Mouse (Mus musculus): ENCODE measurements around the gene Ier3. TPM values are rescaled to one million over a fixed set of nuclear protein-coding genes. Genes with fewer than 3 reads are reported as not detected.

The Ier3 gene
- polyA plus RNA-seq, 1 experiment from 2014 or later = 27.3 TPM

DNA sequence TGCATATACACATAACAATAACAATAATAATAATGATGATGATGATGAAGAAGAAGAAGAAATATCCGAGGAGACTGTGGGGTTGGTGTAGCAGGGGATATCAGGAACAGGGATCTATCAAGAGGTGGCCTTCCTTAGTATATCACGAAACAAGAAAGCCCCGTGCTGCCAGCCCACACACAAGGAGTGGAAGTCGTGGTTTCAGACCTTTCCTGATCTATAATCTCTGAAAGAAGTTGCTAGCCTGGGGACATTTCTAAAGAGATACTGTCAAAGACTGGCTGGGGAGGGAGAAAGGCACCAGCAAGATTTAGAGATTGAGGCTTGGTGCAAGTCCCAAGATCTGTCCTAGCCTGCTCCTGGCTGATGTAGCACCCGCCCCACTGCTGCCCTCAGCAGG is 24.6 kb upstream of the Ier3 start:
- H3K4me2 ChIP-seq (ENCODE audit: low read length) = no peak overlapping the region
- H3K9ac ChIP-seq (ENCODE audit: low read length) = no peak overlapping the region
- H3K36me3 ChIP-seq (ENCODE audit: control insufficient read depth, insufficient read depth, low read length) = no peaks in the 10 kb centered on the region
- H3K27me3 ChIP-seq (ENCODE audit: control insufficient read depth, insufficient read depth, low read length) = no peaks in the 10 kb centered on the region
- WGBS = 62% methylated on average over 5 of the region's 5 CpGs
- ATAC-seq (ENCODE audit: insufficient number of reproducible peaks, insufficient read depth, low FRiP score, low read depth) = no peak
- H3K4me1 ChIP-seq (ENCODE audit: control insufficient read depth in 2 of 2, insufficient read depth in 2 of 2, low read length in 2 of 2) = no peaks in the 10 kb centered on the region
- H3K4me3 ChIP-seq (ENCODE audit: control insufficient read depth in 1 of 2, insufficient read depth in 1 of 2, low read depth in 1 of 2, low read length in 2 of 2) = no peak overlapping the region
- no peak overlapping the region for H3K27ac ChIP-seq (replicated peaks in 1 of 2; ENCODE audit: control insufficient read depth in 1 of 2, insufficient read depth in 1 of 2, low read depth in 2 of 2, low read length in 2 of 2)
- 0 out of 2 replicates have a peak, but pooled peaks cover 4% of the 10 kb centered on the region for H3K9me3 ChIP-seq (ENCODE audit: control insufficient read depth, low read length)

DNA sequence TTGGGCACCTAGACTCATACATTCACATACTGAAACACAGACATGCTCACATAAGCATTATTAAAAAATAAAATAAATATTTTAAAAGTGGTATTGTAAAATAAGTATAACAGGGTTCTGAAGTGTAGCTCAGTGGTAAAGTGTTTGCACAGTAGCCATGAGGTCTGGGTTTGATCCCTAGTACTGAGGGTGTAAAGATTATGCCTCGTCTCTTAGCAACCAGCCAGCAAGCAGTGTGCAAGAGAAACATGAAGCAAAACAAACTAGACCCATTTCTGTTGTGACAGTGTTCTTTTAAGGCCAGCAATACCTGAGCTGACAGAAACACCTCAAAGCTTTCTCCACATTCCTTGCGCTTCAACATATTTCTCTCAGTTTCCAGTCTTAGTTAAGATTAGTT is 20.6 kb upstream of the Ier3 start:
- no peak overlapping the region for H3K4me2 ChIP-seq (ENCODE audit: low read length)
- no peak overlapping the region for H3K4me3 ChIP-seq (ENCODE audit: control insufficient read depth in 1 of 2, insufficient read depth in 1 of 2, low read depth in 1 of 2, low read length in 2 of 2)
- 0 out of 2 replicates have a peak, but pooled peaks cover 4% of the 10 kb centered on the region for H3K9me3 ChIP-seq (ENCODE audit: control insufficient read depth, low read length)
- ATAC-seq (ENCODE audit: insufficient number of reproducible peaks, insufficient read depth, low FRiP score, low read depth) = no peak
- no peak overlapping the region for H3K9ac ChIP-seq (ENCODE audit: low read length)
- 82% methylated on average over 2 of the region's 2 CpGs for WGBS
- no peaks in the 10 kb centered on the region for H3K27me3 ChIP-seq (ENCODE audit: control insufficient read depth, insufficient read depth, low read length)
- H3K36me3 ChIP-seq (ENCODE audit: control insufficient read depth, insufficient read depth, low read length) = no peaks in the 10 kb centered on the region
- no peak overlapping the region for H3K27ac ChIP-seq (replicated peaks in 1 of 2; ENCODE audit: control insufficient read depth in 1 of 2, insufficient read depth in 1 of 2, low read depth in 2 of 2, low read length in 2 of 2)
- peaks cover 4 to 12% of the 10 kb centered on the region in 2 experiments; a peak in 3 of 4 replicates for H3K4me1 ChIP-seq (ENCODE audit: control insufficient read depth in 2 of 2, insufficient read depth in 2 of 2, low read length in 2 of 2)

DNA sequence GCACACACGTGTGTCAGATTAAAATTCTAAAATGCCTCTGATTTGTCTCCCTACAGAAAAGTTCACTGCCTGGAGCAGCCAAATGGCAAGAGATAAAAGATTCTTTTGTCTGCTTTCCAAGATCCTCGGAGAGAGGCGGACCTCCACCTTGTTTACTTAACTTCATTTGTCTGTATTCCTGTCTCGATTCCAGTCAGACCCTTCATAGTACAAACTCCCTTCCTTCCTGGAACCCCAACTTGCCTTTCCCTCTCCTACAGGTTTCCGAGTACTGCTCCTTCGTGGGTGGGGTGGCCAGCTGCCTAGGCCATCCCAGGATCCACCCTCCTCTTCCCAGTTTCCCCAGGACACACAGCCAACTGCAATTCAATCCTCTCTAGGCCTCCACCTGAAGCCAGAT is 18.5 kb upstream of the Ier3 start:
- H3K9me3 ChIP-seq (ENCODE audit: control insufficient read depth, low read length) = 0 out of 2 replicates have a peak, but pooled peaks cover 4% of the 10 kb centered on the region
- ATAC-seq (ENCODE audit: insufficient number of reproducible peaks, insufficient read depth, low FRiP score, low read depth) = no peak
- H3K36me3 ChIP-seq (ENCODE audit: control insufficient read depth, insufficient read depth, low read length) = no peaks in the 10 kb centered on the region
- H3K9ac ChIP-seq (ENCODE audit: low read length) = no peak overlapping the region
- no peak overlapping the region for H3K27ac ChIP-seq (replicated peaks in 1 of 2; ENCODE audit: control insufficient read depth in 1 of 2, insufficient read depth in 1 of 2, low read depth in 2 of 2, low read length in 2 of 2)
- H3K27me3 ChIP-seq (ENCODE audit: control insufficient read depth, insufficient read depth, low read length) = no peaks in the 10 kb centered on the region
- H3K4me3 ChIP-seq (ENCODE audit: control insufficient read depth in 1 of 2, insufficient read depth in 1 of 2, low read depth in 1 of 2, low read length in 2 of 2) = no peak overlapping the region
- WGBS = 58% methylated on average over 6 of the region's 6 CpGs
- no peak overlapping the region for H3K4me2 ChIP-seq (ENCODE audit: low read length)
- H3K4me1 ChIP-seq (ENCODE audit: control insufficient read depth in 2 of 2, insufficient read depth in 2 of 2, low read length in 2 of 2) = peaks cover 4 to 12% of the 10 kb centered on the region in 2 experiments; a peak in 3 of 4 replicates

GRCm38 (mm10) chr17:35803858-35804399 is 17.6 kb upstream of the Ier3 start:
- Histone ChIP-seq H3K4me2 (ENCODE audit: low read length) (no peak overlapping the region), H3K27ac (replicated peaks in 1 of 2; ENCODE audit: control insufficient read depth in 1 of 2, insufficient read depth in 1 of 2, low read depth in 2 of 2, low read length in 2 of 2) (peak overlapping the region; percentile 38 to 68), H3K9ac (ENCODE audit: low read length) (no peak overlapping the region), H3K4me3 (ENCODE audit: control insufficient read depth in 1 of 2, insufficient read depth in 1 of 2, low read depth in 1 of 2, low read length in 2 of 2) (no peak overlapping the region), H3K27me3 (ENCODE audit: control insufficient read depth, insufficient read depth, low read length) (no peaks in the 10 kb centered on the region), H3K4me1 (ENCODE audit: control insufficient read depth in 2 of 2, insufficient read depth in 2 of 2, low read length in 2 of 2) (peaks cover 4 to 12% of the 10 kb centered on the region in 2 experiments; a peak in 3 of 4 replicates), H3K9me3 (ENCODE audit: control insufficient read depth, low read length) (no peaks in the 10 kb centered on the region), H3K36me3 (ENCODE audit: control insufficient read depth, insufficient read depth, low read length) (no peaks in the 10 kb centered on the region)
- ATAC-seq (ENCODE audit: insufficient number of reproducible peaks, insufficient read depth, low FRiP score, low read depth) = no peak
- WGBS = 27% methylated on average over 4 of the region's 4 CpGs

- H3K4me2 ChIP-seq (ENCODE audit: low read length) = no peak overlapping the region
- H3K4me1 ChIP-seq (ENCODE audit: control insufficient read depth in 2 of 2, insufficient read depth in 2 of 2, low read length in 2 of 2) = peaks cover 22 to 40% of the 10 kb centered on the region in 2 experiments
- ATAC-seq (ENCODE audit: insufficient number of reproducible peaks, insufficient read depth, low FRiP score, low read depth) = no peak
- H3K9ac ChIP-seq (ENCODE audit: low read length) = no peak overlapping the region
- no peak overlapping the region for H3K4me3 ChIP-seq (ENCODE audit: control insufficient read depth in 1 of 2, insufficient read depth in 1 of 2, low read depth in 1 of 2, low read length in 2 of 2)
- no peak overlapping the region for H3K27ac ChIP-seq (replicated peaks in 1 of 2; ENCODE audit: control insufficient read depth in 1 of 2, insufficient read depth in 1 of 2, low read depth in 2 of 2, low read length in 2 of 2)
- H3K9me3 ChIP-seq (ENCODE audit: control insufficient read depth, low read length) = no peaks in the 10 kb centered on the region
- 63% methylated on average over 9 of the region's 9 CpGs for WGBS
- H3K36me3 ChIP-seq (ENCODE audit: control insufficient read depth, insufficient read depth, low read length) = no peaks in the 10 kb centered on the region
- no peaks in the 10 kb centered on the region for H3K27me3 ChIP-seq (ENCODE audit: control insufficient read depth, insufficient read depth, low read length)
Observed at GRCm38 (mm10) chr17:35808073-35808472, 13.4 kb upstream of the Ier3 start.

GRCm38 (mm10) chr17:35809395-35809794 is 12.1 kb upstream of the Ier3 start:
- no peaks in the 10 kb centered on the region for H3K9me3 ChIP-seq (ENCODE audit: control insufficient read depth, low read length)
- no peaks in the 10 kb centered on the region for H3K36me3 ChIP-seq (ENCODE audit: control insufficient read depth, insufficient read depth, low read length)
- peaks cover 28 to 37% of the 10 kb centered on the region in 2 experiments for H3K4me1 ChIP-seq (ENCODE audit: control insufficient read depth in 2 of 2, insufficient read depth in 2 of 2, low read length in 2 of 2)
- H3K27me3 ChIP-seq (ENCODE audit: control insufficient read depth, insufficient read depth, low read length) = no peaks in the 10 kb centered on the region
- no peak overlapping the region for H3K4me3 ChIP-seq (ENCODE audit: control insufficient read depth in 1 of 2, insufficient read depth in 1 of 2, low read depth in 1 of 2, low read length in 2 of 2)
- WGBS = 75% methylated on average over 11 of the region's 11 CpGs
- H3K9ac ChIP-seq (ENCODE audit: low read length) = no peak overlapping the region
- ATAC-seq (ENCODE audit: insufficient number of reproducible peaks, insufficient read depth, low FRiP score, low read depth) = no peak
- no peak overlapping the region for H3K27ac ChIP-seq (replicated peaks in 1 of 2; ENCODE audit: control insufficient read depth in 1 of 2, insufficient read depth in 1 of 2, low read depth in 2 of 2, low read length in 2 of 2)
- H3K4me2 ChIP-seq (ENCODE audit: low read length) = no peak overlapping the region

DNA sequence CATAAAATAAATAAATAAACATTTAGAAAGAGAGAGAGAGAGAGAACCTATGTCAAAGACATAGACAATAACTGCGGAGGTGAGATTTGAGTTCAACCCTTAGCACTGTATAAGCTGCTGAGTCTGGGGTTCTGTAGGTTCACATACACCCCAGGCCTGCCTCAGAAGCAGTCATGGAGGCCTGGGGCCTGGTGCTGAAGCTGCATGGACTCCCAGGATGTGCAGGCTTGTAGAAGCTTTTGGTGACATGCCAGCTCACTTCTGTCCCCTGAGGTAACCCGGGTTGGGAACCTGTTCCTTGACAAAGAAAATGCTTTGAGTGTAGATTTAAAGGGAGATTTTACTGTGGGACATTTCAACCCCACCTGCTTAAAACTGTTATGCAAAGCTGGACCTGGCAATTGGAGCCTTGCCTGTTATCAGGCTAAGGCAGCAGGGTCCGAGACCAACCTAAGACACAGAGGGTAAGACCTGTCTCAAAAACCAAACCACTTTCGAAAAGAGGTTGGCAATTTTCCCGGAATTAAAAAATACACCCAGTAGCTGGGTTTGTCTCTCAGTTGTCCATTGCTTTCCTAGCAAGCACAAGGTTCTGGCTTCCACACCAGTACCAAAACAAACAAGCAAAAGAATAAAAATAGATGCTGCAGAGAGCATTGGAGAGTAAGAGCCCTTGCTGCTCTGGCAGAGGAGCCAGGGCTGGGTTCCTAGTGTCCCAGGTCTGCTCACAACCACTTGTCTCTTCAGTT is 10.4 kb upstream of the Ier3 start:
- Histone ChIP-seq H3K9me3 (ENCODE audit: control insufficient read depth, low read length) (no peaks in the 10 kb centered on the region), H3K27me3 (ENCODE audit: control insufficient read depth, insufficient read depth, low read length) (no peaks in the 10 kb centered on the region), H3K4me2 (ENCODE audit: low read length) (no peak overlapping the region), H3K36me3 (ENCODE audit: control insufficient read depth, insufficient read depth, low read length) (no peaks in the 10 kb centered on the region), H3K4me3 (ENCODE audit: control insufficient read depth in 1 of 2, insufficient read depth in 1 of 2, low read depth in 1 of 2, low read length in 2 of 2) (no peak overlapping the region), H3K27ac (replicated peaks in 1 of 2; ENCODE audit: control insufficient read depth in 1 of 2, insufficient read depth in 1 of 2, low read depth in 2 of 2, low read length in 2 of 2) (peak overlapping the region; percentile 2 to 65; a peak in 3 of 4 replicates), H3K4me1 (ENCODE audit: control insufficient read depth in 2 of 2, insufficient read depth in 2 of 2, low read length in 2 of 2) (peaks cover 40 to 53% of the 10 kb centered on the region in 2 experiments), H3K9ac (ENCODE audit: low read length) (peak overlapping the region; percentile 21; the same call in 1 of the 2 replicates)
- ATAC-seq (ENCODE audit: insufficient number of reproducible peaks, insufficient read depth, low FRiP score, low read depth) = no peak
- WGBS = 63% methylated on average over 5 of the region's 5 CpGs
